Mouse (Mus musculus) erythroblast, adult 5-6 weeks (primary cell): ENCODE data around the gene Eya4. TPM values are rescaled to one million over a fixed set of nuclear protein-coding genes. Genes with fewer than 3 reads are reported as not detected.

Source experiments
- ATAC-seq: replicated peaks from 2 replicates; pipeline ENCODE4 v1.8.0; 2016; ENCODE audit warnings: moderate number of reproducible peaks, mild to moderate bottlenecking, moderate TSS enrichment, inconsistent platforms; ENCODE audit not compliant: poor library complexity, low FRiP score, severe bottlenecking
- total RNA-seq, 2 experiments: library from RNA; stranded (forward) in 1 of 2; stranded (reverse) in 1 of 2; fragments of 150-400 nt in 1 of 2; fragments of 200-764, 138-1000 nt in 1 of 2; gene quantifications; 2 replicates each; pipeline versions ENCODE4 v1.2.3 to v1.2.4; 2015 to 2017; ENCODE audit warnings: low replicate concordance in 2 of 2

The Eya4 gene
- total RNA-seq, 2 experiments from 2014 or later: not detected

GRCm38 (mm10) chr10:23086352-23087215 is 264.0 kb downstream of the Eya4 start:
- ATAC-seq: no peak

DNA sequence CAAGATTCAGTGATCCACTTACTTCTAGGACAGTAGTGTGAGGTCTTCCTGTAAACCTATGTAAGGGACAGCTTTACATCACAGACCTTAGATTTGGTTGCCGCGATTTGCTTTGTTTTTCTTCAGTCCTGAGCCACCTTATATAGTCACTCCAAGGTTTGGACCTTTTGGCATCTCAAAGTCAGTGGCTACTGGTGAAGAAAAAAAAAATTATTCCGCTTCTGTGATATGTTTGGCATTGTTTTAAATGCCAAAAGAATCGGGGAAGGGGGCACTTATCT is 269.1 kb downstream of the Eya4 start:
- no peak for ATAC-seq

DNA sequence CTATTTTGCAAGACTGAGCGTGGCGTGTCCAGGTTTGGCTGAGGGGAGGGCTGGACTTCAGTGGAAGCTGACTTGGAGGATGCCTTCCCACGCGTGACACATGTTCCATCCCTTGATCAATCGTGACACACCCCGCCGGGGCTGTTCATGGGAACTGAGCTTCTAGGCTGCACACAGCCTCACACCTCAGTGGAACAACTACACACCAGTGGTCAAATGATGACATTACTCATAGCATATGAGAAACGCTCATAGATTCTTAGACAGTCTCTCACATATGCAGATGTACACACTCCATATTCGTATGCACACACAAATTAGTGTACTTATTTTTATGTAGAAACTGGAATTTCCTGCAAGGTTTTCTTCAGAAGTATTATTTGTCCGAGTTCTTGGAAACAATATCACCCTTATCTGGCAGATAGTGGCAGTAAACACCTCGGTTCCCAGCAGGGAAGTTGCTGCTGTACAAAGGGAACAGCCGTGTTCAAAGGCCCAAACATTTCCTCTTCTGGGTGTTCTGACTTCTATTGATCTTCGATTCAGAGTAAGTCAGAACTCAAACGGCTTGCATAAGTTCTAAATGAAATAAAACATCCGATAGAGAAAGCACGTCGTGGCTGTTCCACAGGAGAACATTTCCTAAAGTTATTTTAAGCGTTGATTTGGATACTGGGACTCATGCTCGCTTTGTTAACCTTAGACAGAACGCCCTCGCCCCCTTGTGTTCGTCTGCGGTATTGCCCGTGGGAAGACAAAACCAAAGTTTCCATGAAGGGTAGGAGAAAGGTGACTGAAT is 269.6 kb downstream of the Eya4 start:
- no peak for ATAC-seq

- ATAC-seq: no peak
These were observed 273.7 kb downstream of the Eya4 start for GRCm38 (mm10) chr10:23076691-23077385.

GRCm38 (mm10) chr10:23073431-23073830 is 277.2 kb downstream of the Eya4 start:
- no peak for ATAC-seq

DNA sequence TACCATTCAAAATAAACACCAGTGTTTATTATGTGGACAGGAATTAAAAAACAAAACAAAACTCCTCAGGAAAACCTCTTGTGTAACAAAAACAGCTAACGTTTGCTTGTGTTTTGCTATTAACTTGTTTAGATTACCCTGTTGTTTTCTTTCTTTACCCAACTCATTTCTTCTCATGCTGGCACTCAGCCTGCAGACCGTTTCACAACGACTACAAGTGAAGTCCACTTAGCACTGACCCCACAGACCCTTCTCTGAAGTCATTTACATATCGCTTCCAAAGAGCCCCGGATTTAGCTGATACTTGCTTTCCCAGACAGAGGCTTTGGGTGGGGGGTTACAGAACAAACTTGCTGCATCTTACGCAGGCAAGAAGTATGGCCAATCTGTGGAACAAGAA is 286.9 kb downstream of the Eya4 start:
- no peak for ATAC-seq

DNA sequence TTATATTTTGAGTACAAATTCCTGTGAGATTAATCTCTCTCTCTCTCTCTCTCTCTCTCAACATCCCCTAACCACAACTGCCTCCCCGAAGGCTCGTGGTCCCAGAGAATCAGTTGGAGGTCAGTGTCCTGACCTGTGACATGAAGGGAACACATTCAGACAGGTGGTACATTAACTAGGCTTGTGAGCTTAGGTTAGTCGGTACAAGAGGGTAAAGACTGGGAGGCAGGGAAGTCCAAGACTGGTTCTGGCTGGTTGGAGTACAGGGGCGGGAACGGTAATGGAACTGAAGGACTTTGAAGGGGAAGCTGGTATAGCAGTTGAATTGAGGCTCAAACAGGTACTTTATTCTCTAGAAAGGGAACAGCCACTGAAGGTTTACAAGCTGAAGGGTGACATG is 287.9 kb downstream of the Eya4 start:
- no peak for ATAC-seq

GRCm38 (mm10) chr10:23060694-23061060 is 289.9 kb downstream of the Eya4 start:
- ATAC-seq: no peak

DNA sequence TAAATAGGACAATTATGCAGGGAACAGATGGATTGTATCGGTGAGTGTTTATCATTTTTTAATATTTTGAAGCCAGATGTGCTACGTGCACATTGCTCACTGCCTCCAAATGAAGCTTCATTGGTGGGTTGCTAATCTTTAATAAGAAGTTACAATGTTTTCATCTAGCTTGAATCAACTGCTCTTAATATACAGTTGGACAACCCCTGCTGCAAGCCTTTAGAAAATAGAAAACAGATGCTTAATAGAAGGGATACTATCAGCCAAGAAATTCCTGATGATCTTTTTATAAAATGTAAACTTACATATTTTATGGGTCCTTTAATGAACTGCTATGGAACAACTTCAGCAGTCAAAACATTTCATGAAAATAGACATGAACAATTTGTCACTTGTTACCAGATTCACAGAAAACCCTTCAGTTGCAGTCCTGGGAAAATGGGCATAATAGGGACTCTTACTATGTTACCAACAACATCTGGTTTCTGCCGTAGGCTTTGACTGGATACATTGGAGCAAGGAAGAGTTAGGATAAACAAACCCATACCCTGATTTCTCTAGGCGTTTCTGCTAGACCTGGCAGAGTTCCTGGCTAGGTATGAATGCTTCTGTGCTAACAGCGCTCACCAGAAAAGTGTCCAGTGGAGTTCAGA is 290.4 kb downstream of the Eya4 start:
- ATAC-seq: no peak

GRCm38 (mm10) chr10:23053379-23053915 is 297.1 kb downstream of the Eya4 start:
- ATAC-seq: no peak
